Mouse (Mus musculus) right cerebral cortex, postnatal 4 days (tissue): ENCODE measurements around the gene Eml3.
"Not testable (repeated sequence)": the region's sequence is repeated elsewhere in the genome, so short reads cannot be mapped to it uniquely, and the experiment has no call there.

Experiments used
- DNase-seq: peaks from one replicate; pipeline ENCODE4 v3.0.0-alpha.2; 2022

The Eml3 gene

GRCm38 (mm10) chr19:8953135-8954039 lies 24.0 kb downstream of the Eml3 start, which contains the start of gene Tut1:
TSS of gene Tut1 (plus strand) at chr19:8953847.
- peak; percentile 81 for DNase-seq

- DNase-seq, result no peak
These were observed 24.8 kb downstream of the Eml3 start for GRCm38 (mm10) chr19:8954171-8954570.

- no peak for DNase-seq
These were observed 32.9 kb downstream of the Eml3 start for GRCm38 (mm10) chr19:8962256-8962655.

GRCm38 (mm10) chr19:8965075-8965474 lies 35.7 kb downstream of the Eml3 start:
- no peak for DNase-seq

GRCm38 (mm10) chr19:8965771-8966170 lies 36.4 kb downstream of the Eml3 start:
- no peak for DNase-seq

GRCm38 (mm10) chr19:8966198-8966589 lies 36.8 kb downstream of the Eml3 start:
- no peak for DNase-seq

GRCm38 (mm10) chr19:8966590-8967372 lies 37.4 kb downstream of the Eml3 start, which contains the start of gene Eef1g:
TSS of gene Eef1g (plus strand) at chr19:8967041.
- DNase-seq, result peak; percentile 95

- no peak for DNase-seq
These were observed 38.0 kb downstream of the Eml3 start for GRCm38 (mm10) chr19:8967373-8967743.

- DNase-seq, result no peak
These were observed 38.5 kb downstream of the Eml3 start for GRCm38 (mm10) chr19:8967893-8968292.

GRCm38 (mm10) chr19:8972491-8972890 lies 43.1 kb downstream of the Eml3 start:
- DNase-seq, result not testable (repeated sequence)

- no peak for DNase-seq
These were observed 45.3 kb downstream of the Eml3 start for GRCm38 (mm10) chr19:8974638-8975037.

- DNase-seq, result no peak
These were observed 46.1 kb downstream of the Eml3 start for GRCm38 (mm10) chr19:8975491-8975890.

GRCm38 (mm10) chr19:8976535-8976934 lies 47.2 kb downstream of the Eml3 start:
- no peak for DNase-seq

GRCm38 (mm10) chr19:8980771-8981170 lies 51.4 kb downstream of the Eml3 start:
- no peak for DNase-seq

GRCm38 (mm10) chr19:8981450-8982168 lies 52.3 kb downstream of the Eml3 start:
- DNase-seq, result no peak

GRCm38 (mm10) chr19:8982303-8983149 lies 53.2 kb downstream of the Eml3 start:
- DNase-seq, result no peak

- DNase-seq, result no peak
These were observed 53.8 kb downstream of the Eml3 start for GRCm38 (mm10) chr19:8983150-8983650.

- peak; percentile 88 for DNase-seq
These were observed 55.0 kb downstream of the Eml3 start for GRCm38 (mm10) chr19:8984255-8984868.

- no peak for DNase-seq
These were observed 56.5 kb downstream of the Eml3 start for GRCm38 (mm10) chr19:8985891-8986290.

- DNase-seq, result no peak
These were observed 58.5 kb downstream of the Eml3 start for GRCm38 (mm10) chr19:8987816-8988215.

GRCm38 (mm10) chr19:8988346-8989065 lies 59.2 kb downstream of the Eml3 start:
- no peak for DNase-seq
